Mouse (Mus musculus) midbrain, embryonic 14.5 days (tissue): ENCODE measurements at regions not wholly inside any gene's neighbourhood (a gene's known extent, or its start where the extent isn't known, plus 50 kb on each side); places are given as distances from the start of the nearest gene placed in this dataset.
"Not testable (repeated sequence)": the region's sequence is repeated elsewhere in the genome, so short reads cannot be mapped to it uniquely, and the experiment has no call there.

Source experiments
- ATAC-seq: fragments of 200-750 bp; cut with Nextera tagmentation; 2 replicates; pipeline ENCODE4 v1.8.0; 2017; ENCODE audit warnings: moderate number of reproducible peaks, moderate library complexity; ENCODE audit not compliant: low FRiP score, low TSS enrichment
- DNase-seq: peaks from one replicate; pipeline ENCODE4 v3.0.0-alpha.2; 2015
- H3K27ac ChIP-seq: fragments of 300-500 bp; sonication (generic); replicated peaks from 2 replicates; pipeline ENCODE4 v1.5.1; 2014; ENCODE audit warnings: mild to moderate bottlenecking, low read depth, low read length, moderate library complexity
- H3K27me3 ChIP-seq: fragments of 300-500 bp; sonication (generic); 2 replicates; pipeline ENCODE4 v1.6.1; 2014; ENCODE audit warnings: low read length, control low read depth, mixed read lengths; ENCODE audit not compliant: control insufficient read depth, insufficient read depth
- H3K36me3 ChIP-seq: fragments of 300-500 bp; sonication (generic); 2 replicates; pipeline ENCODE4 v1.6.1; 2014; ENCODE audit warnings: low read length, control low read depth; ENCODE audit not compliant: control insufficient read depth, insufficient read depth
- H3K4me1 ChIP-seq: fragments of 300-500 bp; sonication (generic); 2 replicates; pipeline ENCODE4 v1.6.1; 2014; ENCODE audit warnings: mild to moderate bottlenecking, antibody characterized with exemption, low read length, control low read depth; ENCODE audit not compliant: control insufficient read depth, insufficient read depth
- H3K4me2 ChIP-seq: fragments of 300-500 bp; sonication (generic); 2 replicates; pipeline ENCODE4 v1.6.1; 2014; ENCODE audit warnings: mild to moderate bottlenecking, low read length, moderate library complexity
- H3K4me3 ChIP-seq: fragments of 300-500 bp; sonication (generic); replicated peaks from 2 replicates; pipeline ENCODE4 v1.5.1; 2014; ENCODE audit warnings: low read depth, low read length
- H3K9ac ChIP-seq: fragments of 300-500 bp; sonication (generic); replicated peaks from 2 replicates; pipeline ENCODE4 v1.6.1; 2014; ENCODE audit warnings: mild to moderate bottlenecking, low read length, moderate library complexity
- H3K9me3 ChIP-seq: fragments of 300-500 bp; sonication (generic); 2 replicates; pipeline ENCODE4 v1.6.1; 2016; ENCODE audit warnings: low read length, control low read depth, mixed read lengths; ENCODE audit not compliant: control insufficient read depth
- WGBS: fragments of 180-500 bp; shearing (Covaris S2); extraction: QIAGEN DNeasy Blood & Tissue Kit; methylation state at CpG from one replicate; pipeline ENCODE4 v1.1.7; 2014; 5-methylcytosine and 5-hydroxymethylcytosine counted together

DNA sequence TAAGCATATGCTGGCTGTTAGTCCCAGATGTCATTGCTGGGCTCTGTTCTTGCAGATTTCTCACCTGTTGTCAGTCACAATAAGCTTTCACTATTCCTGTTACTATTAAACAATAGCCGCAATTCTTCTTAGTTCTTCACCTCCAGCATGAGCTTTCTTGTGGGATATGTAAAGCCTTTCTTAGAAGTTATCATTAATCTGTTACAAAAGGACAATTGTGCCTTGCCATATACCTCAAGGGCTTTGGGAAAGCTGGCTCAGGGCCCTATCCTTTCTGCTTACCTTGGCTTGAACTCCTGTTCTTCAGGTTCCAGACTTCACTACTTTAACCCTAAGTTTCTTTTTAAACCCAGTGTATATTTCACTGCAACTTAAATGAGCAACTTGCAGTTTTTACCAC is 301.3 kb downstream of the Eepd1 start:
- Histone ChIP-seq H3K36me3 (no peaks in the 10 kb centered on the region), H3K4me3 (no peak overlapping the region), H3K27ac (no peak overlapping the region), H3K9me3 (no peaks in the 10 kb centered on the region), H3K27me3 (no peaks in the 10 kb centered on the region), H3K4me2 (no peak overlapping the region), H3K4me1 (no peaks in the 10 kb centered on the region), H3K9ac (no peak overlapping the region)
- no peak for DNase-seq
- ATAC-seq = no peak
- 96% methylated on average over 1 of the region's 1 CpGs for WGBS

DNA sequence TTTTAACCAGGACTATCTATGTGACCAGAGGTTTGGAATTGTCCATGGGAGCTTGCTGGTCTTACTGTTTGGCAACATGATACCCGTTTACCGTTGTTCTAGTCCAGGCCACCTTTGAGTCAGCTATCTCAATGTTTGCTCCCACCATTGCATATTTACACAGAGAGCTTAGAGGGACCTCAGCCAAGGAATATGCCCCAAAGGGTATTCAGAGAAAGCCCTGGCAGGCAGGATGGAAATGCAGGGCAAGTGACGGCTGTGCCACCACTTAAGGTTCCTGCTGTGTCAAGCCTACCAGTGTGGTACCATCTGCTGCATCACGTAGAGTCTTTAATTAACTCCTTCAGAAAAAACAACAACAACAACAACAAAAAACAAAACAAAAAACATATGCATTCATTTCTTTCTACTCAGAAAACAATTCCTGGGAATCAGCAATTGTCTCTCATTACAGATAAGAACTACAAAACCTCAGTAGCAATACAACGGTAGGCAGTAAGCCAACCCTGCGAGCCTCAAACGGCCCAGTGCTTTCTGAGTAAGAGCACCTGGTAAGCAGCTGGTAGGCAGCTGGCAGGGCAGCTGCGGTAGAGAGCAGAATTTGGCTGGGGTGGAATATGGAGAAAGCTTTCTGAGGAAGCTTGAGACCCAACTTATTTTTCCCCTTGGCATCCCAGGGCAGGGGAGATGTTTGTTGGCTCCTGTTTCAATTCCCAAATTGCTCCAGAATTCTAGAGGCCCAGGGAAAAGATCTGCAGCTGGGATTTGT is 314.0 kb downstream of the Eepd1 start:
- WGBS = 83% methylated on average over 8 of the region's 8 CpGs
- Histone ChIP-seq H3K4me3 (no peak overlapping the region), H3K36me3 (no peaks in the 10 kb centered on the region), H3K4me1 (no peaks in the 10 kb centered on the region), H3K4me2 (no peak overlapping the region), H3K27ac (no peak overlapping the region), H3K9me3 (no peaks in the 10 kb centered on the region), H3K9ac (no peak overlapping the region), H3K27me3 (no peaks in the 10 kb centered on the region)
- ATAC-seq (no peak), DNase-seq (peak; percentile 8)

DNA sequence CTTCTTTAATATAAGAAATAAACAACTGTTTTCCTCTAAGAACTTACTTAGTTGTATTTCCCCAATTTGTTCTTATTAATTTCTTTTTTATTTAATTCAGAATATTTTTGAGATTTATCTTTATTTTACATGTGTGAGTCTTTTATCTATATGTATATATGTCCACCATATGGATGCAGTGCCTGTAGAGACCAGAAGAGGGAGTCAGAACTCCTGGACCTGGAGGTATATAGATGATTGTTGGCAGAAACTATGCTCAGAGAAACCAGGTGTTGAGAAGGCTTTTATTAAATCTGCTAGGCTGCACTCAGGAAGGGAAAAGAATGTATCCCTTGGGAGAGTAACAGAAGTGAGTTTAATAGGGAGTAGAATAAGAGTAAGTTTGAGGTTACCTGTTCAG is 328.2 kb downstream of the Eepd1 start:
- Histone ChIP-seq H3K4me2 (no peak overlapping the region), H3K36me3 (no peaks in the 10 kb centered on the region), H3K27me3 (no peaks in the 10 kb centered on the region), H3K4me1 (no peaks in the 10 kb centered on the region), H3K27ac (no peak overlapping the region), H3K9ac (no peak overlapping the region), H3K4me3 (no peak overlapping the region), H3K9me3 (no peaks in the 10 kb centered on the region)
- ATAC-seq (no peak), DNase-seq (no peak)

DNA sequence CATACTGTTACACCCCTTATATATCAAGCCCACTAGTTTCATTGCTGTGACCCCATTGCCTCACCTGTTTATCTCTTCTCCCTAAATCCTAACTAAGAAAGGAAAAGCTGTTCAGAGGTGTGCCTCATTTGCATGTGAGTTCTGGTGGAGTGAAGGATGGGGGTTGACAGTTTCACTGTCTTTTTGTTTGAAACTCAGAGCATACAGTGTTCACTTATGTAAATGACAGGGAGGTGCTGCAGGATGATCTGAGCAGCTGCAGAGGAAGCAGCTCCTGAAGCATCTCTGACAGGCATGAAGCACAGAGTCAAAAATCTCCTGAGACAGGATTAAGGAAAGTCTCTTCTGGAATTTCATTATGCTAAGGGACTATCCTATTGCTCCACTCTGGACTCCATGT is 351.9 kb downstream of the Eepd1 start:
- no peak overlapping the region for H3K4me3 ChIP-seq
- no peak overlapping the region for H3K4me2 ChIP-seq
- no peak overlapping the region for H3K9ac ChIP-seq

DNA sequence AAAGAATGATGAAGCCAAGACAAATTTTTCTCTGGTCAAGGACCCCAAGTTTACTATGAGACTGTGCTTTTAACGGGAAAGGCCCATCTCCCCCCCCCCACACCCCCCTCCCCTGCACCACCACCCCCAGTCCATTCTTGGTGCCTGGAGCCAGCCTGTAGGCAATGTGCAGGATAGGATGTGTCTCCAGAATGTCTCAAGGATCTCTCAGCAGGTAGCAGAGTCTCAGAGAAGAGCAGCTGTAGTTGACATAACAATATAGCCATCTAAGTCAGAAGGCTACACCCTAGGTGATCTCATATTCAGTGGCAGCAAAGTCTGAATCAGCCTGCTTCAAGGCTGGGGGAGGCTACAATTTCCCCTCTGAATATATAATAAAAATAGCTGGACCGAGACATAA is 368.6 kb downstream of the Eepd1 start:
- H3K4me1 ChIP-seq, H3K9ac ChIP-seq, H3K27ac ChIP-seq, DNase-seq, H3K27me3 ChIP-seq, H3K9me3 ChIP-seq, H3K4me3 ChIP-seq, ATAC-seq, H3K4me2 ChIP-seq, H3K36me3 ChIP-seq: not testable (repeated sequence)
- 95% methylated on average over 2 of the region's 2 CpGs for WGBS

More for the DNA sequence above, 351.9 kb downstream of the Eepd1 start:
- Histone ChIP-seq H3K9me3 (no peaks in the 10 kb centered on the region), H3K27ac (no peak overlapping the region), H3K36me3 (no peaks in the 10 kb centered on the region), H3K27me3 (no peaks in the 10 kb centered on the region), H3K4me1 (no peaks in the 10 kb centered on the region)
- DNase-seq (no peak), ATAC-seq (no peak)

DNA sequence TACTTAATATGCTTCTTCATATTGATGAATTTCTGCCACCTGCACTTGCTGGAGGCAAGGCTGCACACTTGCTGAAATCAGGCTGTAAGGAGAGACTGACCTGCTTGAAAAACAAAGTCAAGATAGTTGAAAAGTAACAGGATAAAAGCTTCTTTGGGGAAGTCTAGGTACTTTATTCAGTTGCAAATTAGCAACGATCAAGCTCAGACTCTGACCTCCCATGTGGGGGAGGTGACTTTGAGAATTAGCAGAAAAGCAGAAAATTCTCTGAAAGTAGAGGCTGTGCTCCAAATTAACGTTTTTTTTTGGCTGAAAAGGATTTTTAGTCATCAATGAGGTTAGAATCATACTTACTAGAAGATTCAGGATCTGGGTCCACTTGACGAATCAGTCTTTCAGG is 369.3 kb downstream of the Eepd1 start:
- H3K4me3 ChIP-seq, H3K27me3 ChIP-seq, H3K4me1 ChIP-seq, DNase-seq, H3K36me3 ChIP-seq, H3K4me2 ChIP-seq, H3K9ac ChIP-seq, H3K27ac ChIP-seq, ATAC-seq, H3K9me3 ChIP-seq: not testable (repeated sequence)
- 54% methylated on average over 3 of the region's 3 CpGs for WGBS

DNA sequence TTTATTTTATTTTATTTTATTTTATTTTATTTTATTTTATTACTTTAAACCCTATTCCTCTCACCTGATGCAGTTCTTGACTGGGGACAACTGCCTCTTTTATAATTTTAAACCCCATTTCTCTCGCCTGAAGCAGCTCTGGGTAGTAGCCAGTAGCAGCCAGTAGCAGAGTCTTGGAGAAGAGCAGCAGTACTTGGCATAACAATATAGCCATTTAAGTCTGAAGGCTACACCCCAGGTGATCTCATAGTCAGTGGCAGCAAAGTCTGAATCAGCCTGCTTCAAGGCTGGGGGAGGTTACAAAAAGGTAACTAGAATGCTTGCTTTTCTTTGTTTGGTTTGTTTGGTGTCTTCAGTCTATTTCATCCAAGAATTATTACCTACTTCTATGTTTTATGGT is 373.2 kb downstream of the Eepd1 start:
- DNase-seq (no peak), ATAC-seq (no peak)
- no peaks in the 10 kb centered on the region for H3K36me3 ChIP-seq
- no peak overlapping the region for H3K4me2 ChIP-seq
- H3K4me1 ChIP-seq = no peaks in the 10 kb centered on the region
- 49% methylated on average over 1 of the region's 1 CpGs for WGBS
- H3K4me3 ChIP-seq = no peak overlapping the region
- H3K27me3 ChIP-seq = no peaks in the 10 kb centered on the region
- no peak overlapping the region for H3K9ac ChIP-seq
- H3K9me3 ChIP-seq = no peaks in the 10 kb centered on the region
- no peak overlapping the region for H3K27ac ChIP-seq

DNA sequence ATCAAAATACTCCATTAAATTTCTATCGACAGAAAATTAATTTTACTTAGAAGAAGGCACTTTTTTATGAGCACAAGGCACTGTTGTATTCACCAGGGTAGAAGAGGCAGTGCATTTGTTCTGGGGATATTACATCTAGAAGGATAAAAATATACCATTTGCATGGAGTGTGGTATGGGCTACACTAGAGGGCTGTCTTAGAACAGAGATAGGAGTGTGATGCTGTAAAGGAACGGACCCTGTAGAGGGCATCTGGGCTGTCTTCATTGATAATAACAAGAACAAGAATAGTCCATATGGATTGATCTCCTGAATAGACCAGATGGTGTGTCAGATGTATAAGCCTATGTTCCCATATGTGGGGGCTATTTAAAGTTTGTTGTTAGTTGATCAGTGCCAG is 388.9 kb downstream of the Eepd1 start:
- Histone ChIP-seq H3K9me3 (no peaks in the 10 kb centered on the region), H3K27ac (no peak overlapping the region), H3K4me1 (no peaks in the 10 kb centered on the region), H3K36me3 (no peaks in the 10 kb centered on the region), H3K9ac (no peak overlapping the region), H3K27me3 (no peaks in the 10 kb centered on the region), H3K4me2 (no peak overlapping the region), H3K4me3 (no peak overlapping the region)
- peak; percentile 4 for DNase-seq
- ATAC-seq = no peak
- 79% methylated on average over 2 of the region's 2 CpGs for WGBS

DNA sequence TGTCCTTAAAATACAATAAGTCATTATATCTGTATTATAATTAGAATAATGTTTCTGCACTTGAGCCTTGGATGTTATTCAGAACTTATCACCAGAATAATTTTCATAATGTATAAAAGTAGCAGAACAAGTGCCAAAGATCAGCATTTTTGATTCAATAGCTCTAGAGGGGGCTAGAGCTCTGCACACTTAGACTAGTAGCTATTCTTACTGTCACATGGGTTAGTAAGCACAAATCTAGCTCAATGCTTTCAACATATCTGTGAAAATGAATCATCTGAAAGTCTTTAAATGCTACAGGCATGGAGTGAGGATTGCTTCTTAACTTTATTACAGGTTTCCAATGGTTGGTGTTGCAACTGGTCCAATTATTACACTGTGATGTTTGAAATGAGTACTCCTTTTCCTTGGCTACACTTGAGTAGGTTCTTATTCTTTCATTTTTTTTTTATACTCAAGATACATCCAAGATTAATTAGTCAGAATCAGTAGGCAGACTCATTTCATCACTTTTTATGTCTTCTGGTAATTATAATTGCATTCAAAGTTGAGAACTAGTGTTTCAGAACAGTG is 415.1 kb downstream of the Eepd1 start:
- Histone ChIP-seq H3K4me3 (no peak overlapping the region), H3K4me2 (no peak overlapping the region), H3K4me1 (no peaks in the 10 kb centered on the region), H3K36me3 (no peaks in the 10 kb centered on the region), H3K9ac (no peak overlapping the region), H3K9me3 (no peaks in the 10 kb centered on the region), H3K27ac (no peak overlapping the region), H3K27me3 (no peaks in the 10 kb centered on the region)
- ATAC-seq (no peak), DNase-seq (peak; percentile 31)
